Mouse (Mus musculus) mouse embryonic stem cell (cell line): ENCODE data around the gene Ifitm5.

Experiments used
- in situ Hi-C, 2 experiments: fragments of 300-500 bp; cut with MboI; formaldehyde crosslinking; loops; 1 replicate in 1 of 2; 3 replicates in 1 of 2; pipeline ENCODE4 v1.14.3; 2019 to 2020; ENCODE audit warnings: low sequenced_read_pairs in 2 of 2, low pct_unique_long_range_greater_than_20kb in 1 of 2, mixed read lengths in 1 of 2; ENCODE audit not compliant: unreplicated experiment in 1 of 2

The Ifitm5 gene

GRCm38 (mm10) chr7:140946311-140946710 is 3.8 kb downstream of the Ifitm5 start:
- in situ Hi-C loops = no loop called here

GRCm38 (mm10) chr7:140945247-140945646 is 4.8 kb downstream of the Ifitm5 start:
- in situ Hi-C loops = no loop called here

- in situ Hi-C loops = no loop called here
Measured at GRCm38 (mm10) chr7:140944236-140944635, 5.9 kb downstream of the Ifitm5 start.

DNA sequence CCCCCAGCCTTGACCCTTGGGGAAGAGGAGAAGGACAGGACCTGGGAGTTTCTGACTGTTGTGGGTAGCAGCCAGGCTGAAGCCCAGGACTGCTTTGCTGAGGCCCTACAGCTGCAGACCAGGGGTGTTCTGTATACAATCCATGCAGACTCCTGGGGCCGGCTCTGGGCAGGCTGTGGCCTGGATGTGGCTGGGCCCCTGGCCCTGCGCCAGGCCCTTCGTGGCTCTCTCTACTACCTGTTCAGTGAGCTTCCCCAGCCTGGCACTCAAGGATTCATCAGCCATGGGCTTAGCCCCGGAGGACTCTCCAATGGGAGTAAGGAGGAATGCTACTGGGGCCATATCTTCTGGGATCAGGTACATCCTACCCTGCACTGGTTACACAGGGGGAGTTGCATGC is 6.7 kb downstream of the Ifitm5 start:
- in situ Hi-C loops = no loop called here

DNA sequence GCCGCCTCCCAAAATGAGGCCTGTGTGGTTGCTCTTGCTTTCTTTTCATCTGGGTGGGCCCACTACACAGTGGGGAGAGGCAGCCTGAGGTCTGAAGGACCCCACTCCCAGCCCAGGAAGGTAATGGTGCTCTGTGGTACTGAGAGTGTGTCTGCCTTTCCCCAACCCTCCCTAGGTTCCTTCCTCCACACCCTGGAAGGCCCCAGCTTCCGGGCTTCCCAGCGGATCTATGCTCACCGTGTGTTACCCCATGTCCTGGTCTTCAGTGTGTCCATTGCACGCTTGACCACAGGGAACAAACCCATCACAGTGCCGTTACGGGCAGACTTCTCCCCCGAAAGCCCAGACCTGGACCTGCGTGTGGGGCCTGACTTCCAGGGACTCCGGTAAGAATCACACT is 7.3 kb downstream of the Ifitm5 start:
- in situ Hi-C loops = no loop called here

GRCm38 (mm10) chr7:140942341-140942740 is 7.8 kb downstream of the Ifitm5 start:
- in situ Hi-C loops = no loop called here

GRCm38 (mm10) chr7:140941222-140942051 is 8.7 kb downstream of the Ifitm5 start, which contains the start of gene Pgghg:
Pgghg (plus strand) TSS chr7:140941391.
- in situ Hi-C loops = no loop called here

DNA sequence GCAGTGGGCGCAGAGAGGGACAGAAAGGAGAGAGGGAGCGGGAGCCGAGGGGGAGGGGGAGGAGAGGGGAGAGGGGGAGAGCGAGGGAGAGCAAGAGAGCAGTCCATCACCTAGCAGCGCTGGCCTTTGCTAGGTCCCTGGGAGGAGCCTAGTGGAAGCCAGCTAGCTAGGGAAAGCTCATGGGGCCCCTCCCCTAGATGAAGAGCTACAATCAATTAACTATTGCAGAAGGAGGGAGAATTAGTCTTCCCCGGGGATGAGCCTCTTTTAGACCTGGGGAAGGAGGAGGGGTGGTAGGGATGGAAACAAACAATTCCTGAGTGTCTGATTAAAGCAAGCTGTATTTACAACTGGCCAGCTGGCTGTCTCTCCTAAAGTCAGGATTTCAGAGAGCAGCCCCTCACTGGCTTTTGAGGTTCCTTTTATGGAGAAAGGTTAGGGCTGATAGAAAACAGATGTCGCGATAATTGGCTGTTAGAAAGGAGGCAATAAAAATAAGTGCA is 10.4 kb downstream of the Ifitm5 start:
- in situ Hi-C loops = no loop called here

DNA sequence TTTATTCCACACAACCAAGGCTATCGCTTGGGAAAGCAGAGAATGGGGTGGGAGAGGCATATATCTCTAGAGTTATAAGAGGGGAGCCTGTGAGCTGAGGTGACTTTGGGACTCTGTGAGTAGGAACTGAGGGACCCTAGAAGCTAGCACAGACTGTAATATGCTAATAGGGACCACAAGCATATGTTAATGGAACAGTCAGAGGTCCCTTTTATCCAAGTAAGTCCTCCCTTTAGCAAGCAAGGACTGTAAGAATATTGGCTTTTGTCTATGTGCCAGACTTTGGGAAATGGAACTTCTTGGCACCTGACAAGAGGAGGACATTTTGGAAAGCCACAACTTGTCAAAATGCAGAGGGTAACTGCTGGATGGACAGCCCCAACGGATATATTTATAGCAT is 11.2 kb downstream of the Ifitm5 start:
- in situ Hi-C loops = no loop called here

- in situ Hi-C loops = no loop called here
Measured at GRCm38 (mm10) chr7:140938436-140938835, 11.7 kb downstream of the Ifitm5 start.

DNA sequence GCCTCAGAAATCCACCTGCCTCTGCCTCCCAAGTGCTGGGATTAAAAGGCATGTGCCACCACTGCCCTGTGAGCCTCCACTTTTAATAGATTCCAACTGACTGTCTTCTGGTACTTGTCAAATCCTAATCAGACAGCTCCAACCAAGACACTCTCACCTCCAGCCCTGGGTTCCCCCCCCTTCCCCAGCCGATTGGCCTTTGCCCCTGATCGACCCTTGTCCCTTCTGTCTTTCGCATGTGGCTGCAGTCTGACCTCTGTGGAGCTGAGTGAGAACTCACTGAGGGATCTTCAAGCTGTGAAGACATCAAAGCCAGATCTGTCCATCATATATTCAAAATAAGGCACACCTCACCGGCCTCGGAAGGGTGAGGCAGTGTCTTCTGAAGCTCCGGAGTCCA is 22.9 kb downstream of the Ifitm5 start:
- in situ Hi-C loops = no loop called here

GRCm38 (mm10) chr7:140923070-140923775 is 26.9 kb downstream of the Ifitm5 start:
- in situ Hi-C loops = loop anchor here in 1 of 2 experiments (25.0 kb wide), 1 partner anchor 264 kb away; the partner anchor contains the start of genes Hras and Lrrc56

DNA sequence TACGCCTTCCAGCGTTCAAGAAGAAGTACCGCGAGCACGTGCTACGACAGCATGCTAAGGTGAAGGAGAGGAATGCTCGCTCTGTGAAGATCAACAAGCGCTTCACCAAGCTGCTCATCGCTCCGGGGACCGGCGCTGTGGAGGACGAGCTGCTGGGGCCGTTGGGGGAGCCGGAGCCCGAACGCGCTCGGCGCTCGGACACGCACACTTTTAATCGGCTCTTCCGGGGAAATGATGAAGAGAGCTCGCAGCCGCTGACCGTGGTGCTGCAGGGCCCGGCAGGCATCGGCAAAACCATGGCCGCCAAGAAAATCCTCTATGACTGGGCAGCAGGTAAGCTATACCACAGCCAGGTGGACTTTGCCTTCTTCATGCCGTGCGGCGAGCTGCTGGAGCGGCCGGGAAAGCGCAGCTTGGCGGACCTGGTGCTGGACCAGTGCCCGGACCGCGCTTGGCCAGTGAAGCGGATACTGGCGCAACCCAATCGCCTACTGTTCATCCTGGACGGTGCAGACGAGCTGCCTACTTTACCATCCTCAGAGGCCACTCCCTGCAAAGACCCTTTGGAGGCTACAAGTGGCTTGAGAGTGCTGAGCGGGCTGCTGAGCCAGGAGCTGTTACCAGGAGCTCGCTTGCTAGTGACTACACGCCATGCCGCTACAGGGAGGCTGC is 27.6 kb downstream of the Ifitm5 start:
- in situ Hi-C loops = loop anchor here in 1 of 2 experiments (25.0 kb wide), 1 partner anchor 265 kb away; the partner anchor contains the start of genes Hras and Lrrc56

GRCm38 (mm10) chr7:140921225-140921975 is 28.7 kb downstream of the Ifitm5 start:
- in situ Hi-C loops = loop anchor here in 1 of 2 experiments (25.0 kb wide), 1 partner anchor 266 kb away; the partner anchor contains the start of genes Hras and Lrrc56

DNA sequence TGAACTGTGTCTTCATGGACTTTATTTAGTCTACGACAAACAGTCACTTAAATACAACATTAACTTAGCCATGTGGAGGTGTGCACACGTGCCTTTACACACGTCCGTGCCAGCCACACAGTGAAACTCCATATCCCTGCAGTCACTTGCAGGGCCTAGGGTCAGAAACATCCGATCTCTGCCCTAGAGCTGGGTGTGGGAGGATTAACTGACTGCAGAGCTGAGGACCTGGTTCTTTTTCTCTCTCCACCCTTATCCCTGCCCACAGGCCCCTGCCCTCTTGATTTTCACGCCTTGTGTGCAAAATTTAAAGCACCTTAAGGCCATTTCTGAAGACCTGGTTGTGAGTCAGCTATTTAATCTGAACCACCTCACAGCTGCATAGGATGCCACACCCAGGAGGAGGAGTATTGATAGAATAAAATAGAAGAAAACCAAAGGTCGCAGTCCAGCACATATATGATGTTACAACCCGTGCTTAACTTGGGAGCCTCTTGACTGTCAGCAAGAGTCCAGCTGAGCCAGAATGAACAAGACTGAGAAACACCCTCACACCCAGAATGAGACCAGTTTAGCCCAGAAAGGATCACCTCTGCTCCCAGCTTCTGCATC is 29.6 kb downstream of the Ifitm5 start, which contains the start of gene Nlrp6:
TSS of gene Nlrp6 (plus strand) at position 485 of the 612 bp plus-strand sequence.
- in situ Hi-C loops = loop anchor here in 1 of 2 experiments (25.0 kb wide), 1 partner anchor 267 kb away; the partner anchor contains the start of genes Hras and Lrrc56

GRCm38 (mm10) chr7:140919911-140920310 is 30.2 kb downstream of the Ifitm5 start:
- in situ Hi-C loops = loop anchor here in 1 of 2 experiments (5.0 to 25.0 kb wide), 2 partner anchors 142 to 267 kb away; partner anchors contain the start of genes B4galnt4, Hras and Lrrc56

DNA sequence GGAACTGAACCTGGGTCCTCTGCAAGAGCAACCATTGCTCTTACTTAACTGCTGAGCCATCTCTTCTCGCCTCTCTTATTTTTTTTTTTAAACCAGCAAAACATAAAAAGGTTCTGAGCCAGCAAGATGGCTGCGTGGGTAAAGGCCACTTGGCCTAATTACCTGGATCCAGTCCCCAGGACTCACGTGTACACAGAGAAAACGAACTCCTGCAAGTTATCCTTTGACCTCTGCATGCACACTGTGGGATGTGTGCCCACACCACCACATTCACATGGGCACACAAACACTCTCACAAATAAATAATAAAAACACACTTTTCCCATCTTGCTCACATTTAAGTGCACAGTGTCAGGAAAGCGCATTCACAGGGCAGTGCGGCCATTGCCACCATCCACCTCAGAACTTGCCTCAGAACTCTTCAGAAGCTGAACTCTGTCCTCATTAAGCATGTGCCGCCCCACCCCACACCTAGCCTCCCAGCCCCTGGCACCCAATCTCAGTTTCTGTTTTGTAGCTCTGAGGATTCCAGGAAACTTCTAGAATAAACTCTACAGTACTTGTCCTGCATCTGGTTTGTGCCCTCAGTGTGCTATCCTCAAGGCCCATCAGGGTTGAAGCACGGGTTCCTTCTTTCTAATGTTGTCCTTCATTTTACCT is 35.9 kb downstream of the Ifitm5 start:
- in situ Hi-C loops = loop anchor here in 1 of 2 experiments (25.0 kb wide), 1 partner anchor 273 kb away; the partner anchor contains the start of genes Hras and Lrrc56
